In the genomic region with DNA sequence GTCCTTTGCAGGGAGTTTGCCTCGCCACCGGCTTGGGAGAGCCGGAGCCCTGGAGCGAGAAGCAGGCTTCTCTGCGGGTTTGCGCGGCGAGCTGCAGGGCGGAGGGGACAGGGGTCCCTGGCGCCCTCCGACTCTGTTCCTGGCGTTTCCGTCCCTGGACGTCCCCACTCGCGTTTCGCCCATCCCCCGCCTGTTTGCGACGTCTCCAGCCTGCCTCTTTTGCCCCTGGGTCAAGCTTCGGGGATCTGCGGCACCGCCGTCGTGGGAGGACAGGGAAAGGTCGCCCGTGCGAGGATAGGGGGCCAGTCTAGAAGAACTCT, we compare ENCODE assay signal across 8 mouse cellular contexts. TPM values are rescaled to one million over a fixed set of nuclear protein-coding genes. Genes with fewer than 3 reads are reported as not detected.
DNase-seq lines count a peak whose midpoint lies in the region; ATAC-seq and TF ChIP-seq lines count a peak whose summit lies in the region.

No protein-coding gene starts in this region.

- peak overlapping the region; percentile 50 for H3K4me3 ChIP-seq in lung, embryonic 14.5 days (ENCODE audit: low read depth, low read length)
- peak overlapping the region; percentile 39 for H3K4me3 ChIP-seq in limb, embryonic 11.5 days (ENCODE audit: low read depth, low read length)
- H3K4me3 ChIP-seq in olfactory bulb, adult 2 months (ENCODE audit: insufficient read depth, low read depth, low read length): peak overlapping the region; percentile 48; the same call in 1 of the 2 replicates

- H3K36me3 ChIP-seq in lung, embryonic 14.5 days (ENCODE audit: insufficient read depth): no peaks in the 10 kb centered on the region
- H3K36me3 ChIP-seq in limb, embryonic 11.5 days (ENCODE audit: control insufficient read depth, insufficient read depth, low read length): no peaks in the 10 kb centered on the region

- no peak for TF ChIP-seq POLR2A in olfactory bulb, adult 2 months (IDR thresholded peaks at IDR 0.05; ENCODE audit: insufficient read depth, low read depth, low read length)

- H3K9ac ChIP-seq in lung, embryonic 14.5 days: peak overlapping the region; percentile 44; the same call in 1 of the 2 replicates
- H3K9ac ChIP-seq in limb, embryonic 11.5 days (ENCODE audit: low read length): peak overlapping the region; percentile 43; the same call in 1 of the 2 replicates

- H3K27me3 ChIP-seq in lung, embryonic 14.5 days (ENCODE audit: insufficient read depth, low read length): peaks cover 66% of the 10 kb centered on the region
- H3K27me3 ChIP-seq in limb, embryonic 11.5 days (ENCODE audit: control insufficient read depth, insufficient read depth, low read length): peaks cover 53% of the 10 kb centered on the region

- no peak for ATAC-seq in CD4-positive, CD25-positive, alpha-beta regulatory T cell, adult 4 months
- no peak for ATAC-seq in lung, embryonic 14.5 days (ENCODE audit: insufficient read depth)
- ATAC-seq in limb, embryonic 11.5 days (ENCODE audit: insufficient number of reproducible peaks, low FRiP score, low TSS enrichment, low read depth): no peak

- no peak overlapping the region for H3K27ac ChIP-seq in lung, embryonic 14.5 days (ENCODE audit: low read depth)
- no peak overlapping the region for H3K27ac ChIP-seq in limb, embryonic 11.5 days (replicated peaks; ENCODE audit: low read depth, low read length)
- no peak overlapping the region for H3K27ac ChIP-seq in olfactory bulb, adult 2 months (ENCODE audit: insufficient read depth, low read depth, low read length)

- H3K4me1 ChIP-seq in lung, embryonic 14.5 days (ENCODE audit: insufficient read depth): peaks cover 12% of the 10 kb centered on the region; the same call in 1 of the 2 replicates
- peaks cover 11% of the 10 kb centered on the region for H3K4me1 ChIP-seq in limb, embryonic 11.5 days (ENCODE audit: control insufficient read depth, insufficient read depth, low read length)
- H3K4me1 ChIP-seq in olfactory bulb, adult 2 months (ENCODE audit: control insufficient read depth, insufficient read depth, low read length): peaks cover 23% of the 10 kb centered on the region

- TF ChIP-seq CTCF in lung, embryonic 14.5 days (IDR thresholded peaks at IDR 0.05; ENCODE audit: low read depth): no peak
- TF ChIP-seq CTCF in olfactory bulb, adult 2 months (IDR thresholded peaks at IDR 0.05; ENCODE audit: insufficient read depth, low read depth, low read length): no peak

- DNase-seq in CD4-positive, CD25-positive, alpha-beta regulatory T cell, adult 2 months (ENCODE audit: low read depth, low spot score): peak; percentile 4
- no peak for DNase-seq in lung, embryonic 14.5 days
- no peak for DNase-seq in lung, adult 18-20 months
- DNase-seq in limb, embryonic 11.5 days (ENCODE audit: low spot score): no peak
- DNase-seq in layer of hippocampus, adult 8-10 months (ENCODE audit: low spot score in 2 of 2): no peak
- no peak for DNase-seq in thymus, postnatal 14 days

- WGBS in lung, embryonic 14.5 days: 1% methylated on average over 24 of the region's 28 CpGs
- WGBS in limb, embryonic 11.5 days: 2% methylated on average over 28 of the region's 28 CpGs
- WGBS in olfactory bulb, adult 2 months: 4% methylated on average over 28 of the region's 28 CpGs

- H3K9me3 ChIP-seq in lung, embryonic 14.5 days (ENCODE audit: low read depth, low read length): no peaks in the 10 kb centered on the region
- H3K9me3 ChIP-seq in limb, embryonic 11.5 days (ENCODE audit: control insufficient read depth, low read length): no peaks in the 10 kb centered on the region

- H3K4me2 ChIP-seq in lung, embryonic 14.5 days: peak overlapping the region; percentile 92
- peak overlapping the region; percentile 79 for H3K4me2 ChIP-seq in limb, embryonic 11.5 days (ENCODE audit: low read depth, severe bottlenecking)

RNA-seq across cellular contexts. Expression of a gene that starts 0.4 kb away (rescaled TPM):
- polyA plus RNA-seq in CD4-positive, CD25-positive, alpha-beta regulatory T cell, adult 4 months (2017; shearing (Covaris generic)): under 1 TPM; 0.13 to 0.33 TPM
- 0.58 and 1.0 TPM in 2 replicates for polyA plus RNA-seq in lung, embryonic 14.5 days (2014; fragmentation: Nextera tagmentation; extraction: Ambion mirVana)
- 0.28 and 0.79 TPM in 2 replicates for polyA plus RNA-seq in limb, embryonic 11.5 days (2014; fragmentation: Nextera tagmentation; extraction: Ambion mirVana)
- not detected in 2 replicates for polyA plus RNA-seq in olfactory bulb, adult 2 months (2012; ENCODE audit: insufficient read depth, insufficient read length, low replicate concordance, missing spikeins)
- 10 to 100 TPM; 31.6 to 35.4 (median 34.6) TPM for total RNA-seq in layer of hippocampus, adult 8-10 months (2022)
